Comparison of ENCODE assay signal across 8 mouse cellular contexts in genomic region chr9:65569491-65569971, GRCm38 (mm10). TPM values are rescaled to one million over a fixed set of nuclear protein-coding genes. Genes with fewer than 3 reads are reported as not detected.
DNase-seq lines count a peak whose midpoint lies in the region; ATAC-seq and TF ChIP-seq lines count a peak whose summit lies in the region.
"Had no signal": no experiment of that assay in that cellular context is flagged by ENCODE, and none has a peak within 500 bp of the region (broad histone marks: within the 10 kb centered on the region; RNA-seq: fewer than 3 reads in every experiment).

No protein-coding gene starts in this region.

- TF ChIP-seq EP300 in CH12.LX (IDR thresholded peaks at IDR 0.05; ENCODE audit: low read length): peak; percentile 64

- H3K4me2 ChIP-seq in CH12.LX (ENCODE audit: insufficient read depth, low read depth, poor library complexity, severe bottlenecking): peak overlapping the region; percentile 58; the same call in 1 of the 2 replicates
- no peak overlapping the region for H3K4me2 ChIP-seq in heart, embryonic 13.5 days
- H3K4me2 ChIP-seq: forebrain, embryonic 13.5 days had no signal

- TF ChIP-seq POLR2A in CH12.LX (IDR thresholded peaks at IDR 0.05; ENCODE audit: low read depth, low read length): no peak

- no peaks in the 10 kb centered on the region for H3K27me3 ChIP-seq in CH12.LX (replicated peaks)
- no peaks in the 10 kb centered on the region for H3K27me3 ChIP-seq in heart, embryonic 13.5 days (replicated peaks)
- H3K27me3 ChIP-seq: forebrain, embryonic 13.5 days had no signal

- DNase-seq in CH12.LX (ENCODE audit: extremely low read depth) (peak; percentile 54), adipocyte (ENCODE audit: low spot score) (peak; percentile 72)
- DNase-seq in lung, postnatal 10 days: peak; percentile 86
- DNase-seq in right cerebral cortex, postnatal 25 days: no peak
- DNase-seq in urinary bladder, postnatal 25 days (ENCODE audit: low spot score): no peak

- H3K4me1 ChIP-seq in CH12.LX (ENCODE audit: control insufficient read depth in 1 of 2, insufficient read depth in 2 of 2): peaks cover 26 to 55% of the 10 kb centered on the region in 2 experiments
- peaks cover 14% of the 10 kb centered on the region for H3K4me1 ChIP-seq in heart, embryonic 13.5 days
- H3K4me1 ChIP-seq: forebrain, embryonic 13.5 days had no signal

- H3K9ac ChIP-seq in CH12.LX (ENCODE audit: insufficient read depth, low read depth): 0 out of 2 replicates have a peak overlapping the region, but pooled peaks have one; percentile 2
- H3K9ac ChIP-seq in heart, embryonic 13.5 days: no peak overlapping the region
- H3K9ac ChIP-seq: forebrain, embryonic 13.5 days had no signal

- WGBS in heart, embryonic 13.5 days: 78% methylated on average over 6 of the region's 6 CpGs

- in situ Hi-C loops in CH12.LX (cut with MboI; ENCODE audit: low pct_ligation_motif_present, low pct_unique_long_range_greater_than_20kb, low sequenced_read_pairs): no loop called here

- no peak for TF ChIP-seq RAD21 in CH12.LX (IDR thresholded peaks at IDR 0.05; ENCODE audit: low read depth, low read length)

- no peak for TF ChIP-seq CTCF in CH12.LX (conservative IDR thresholded peaks at IDR 0.05 in 1 of 2, IDR thresholded peaks at IDR 0.05 in 1 of 2; ENCODE audit: low read depth in 2 of 2, low read length in 2 of 2)

- peaks cover 62 to 76% of the 10 kb centered on the region in 2 experiments for H3K36me3 ChIP-seq in CH12.LX (replicated peaks in 1 of 2; ENCODE audit: control insufficient read depth in 1 of 2, insufficient read depth in 1 of 2, low read length in 1 of 2)
- peaks cover 71% of the 10 kb centered on the region for H3K36me3 ChIP-seq in heart, embryonic 13.5 days

- ATAC-seq in heart, embryonic 13.5 days (ENCODE audit: extremely low read depth, insufficient number of reproducible peaks, low FRiP score, low TSS enrichment): no peak
- ATAC-seq in frontal cortex, adult (ENCODE audit: low TSS enrichment): no peak
- ATAC-seq: forebrain, embryonic 13.5 days had no signal

- dilution Hi-C loops in CH12.LX (cut with MboI; ENCODE audit: extremely low pct_ligation_motif_present, extremely low pct_unique_long_range_greater_than_20kb, low sequenced_read_pairs): no loop called here

- H3K4me3 ChIP-seq in CH12.LX (replicated peaks in 1 of 3; ENCODE audit: low read depth in 2 of 3, low read length in 2 of 3, poor library complexity in 1 of 3): no peak overlapping the region
- no peak overlapping the region for H3K4me3 ChIP-seq in heart, embryonic 13.5 days
- H3K4me3 ChIP-seq: forebrain, embryonic 13.5 days had no signal

- no peaks in the 10 kb centered on the region for H3K9me3 ChIP-seq in CH12.LX (replicated peaks; ENCODE audit: low read length)
- H3K9me3 ChIP-seq in heart, embryonic 13.5 days: no peaks in the 10 kb centered on the region
- H3K9me3 ChIP-seq: forebrain, embryonic 13.5 days had no signal

- peak overlapping the region; percentile 63 for H3K27ac ChIP-seq in CH12.LX (ENCODE audit: insufficient read depth, low read depth)
- peak overlapping the region; percentile 10 for H3K27ac ChIP-seq in heart, embryonic 13.5 days (replicated peaks)
- H3K27ac ChIP-seq: forebrain, embryonic 13.5 days had no signal

- H3K79me2 ChIP-seq in CH12.LX (replicated peaks; ENCODE audit: control insufficient read depth, extremely low read depth, insufficient read depth, poor library complexity, severe bottlenecking): peaks cover 20% of the 10 kb centered on the region

TF ChIP-seq in CH12.LX, 34 proteins besides CTCF, POLR2A, EP300 and RAD21:
- no peak; the same call in 1 of the 2 replicates for TF ChIP-seq ETS1 (conservative IDR thresholded peaks at IDR 0.05; ENCODE audit: low read depth, low read length)
- peak; percentile 45; the same call in 1 of the 2 replicates for TF ChIP-seq ZNF384 (IDR thresholded peaks at IDR 0.05; ENCODE audit: low read depth, low read length)
- TF ChIP-seq SIN3A (IDR thresholded peaks at IDR 0.05; ENCODE audit: low read length): no peak
- no peak for TF ChIP-seq MEF2A (IDR thresholded peaks at IDR 0.05; ENCODE audit: borderline replicate concordance, low read depth, low read length)
- peak; percentile 80 for TF ChIP-seq IRF4 (IDR thresholded peaks at IDR 0.05; ENCODE audit: low read depth, low read length)

RNA-seq across cellular contexts. Expression of gene Plekho2, which starts 10.3 kb away (rescaled TPM):
- total RNA-seq in CH12.LX (2012; rRNA removed) (13.9 and 16.8 TPM in 2 replicates), CH12.LX (2014; rRNA removed) (7.2 and 7.9 TPM in 2 replicates)
- 33.8 and 37.1 TPM in 2 replicates for polyA plus RNA-seq in CH12.LX (2012; ENCODE audit: insufficient read length, low read depth)
- 10.7 and 11.9 TPM in 2 replicates for polyA plus RNA-seq in heart, embryonic 13.5 days (2015; fragmentation: Nextera tagmentation; extraction: Ambion mirVana)

RNA-seq across cellular contexts. Expression of gene Pif1, which starts 17.4 kb away (rescaled TPM):
- total RNA-seq in CH12.LX (2012; rRNA removed): 12.2 and 15.7 TPM in 2 replicates
- 11.2 and 13.3 TPM in 2 replicates for total RNA-seq in CH12.LX (2014; rRNA removed)
- polyA plus RNA-seq in CH12.LX (2012; ENCODE audit: insufficient read length, low read depth): 12.3 and 14.5 TPM in 2 replicates
- 10.3 and 11.8 TPM in 2 replicates for polyA plus RNA-seq in heart, embryonic 13.5 days (2015; fragmentation: Nextera tagmentation; extraction: Ambion mirVana)

RNA-seq across cellular contexts. Expression of gene Ankdd1a, which starts 49.5 kb away (rescaled TPM):
- not detected in 2 replicates for total RNA-seq in CH12.LX (2012; rRNA removed)
- not detected in 2 replicates for total RNA-seq in CH12.LX (2014; rRNA removed)
- polyA plus RNA-seq in CH12.LX (2012; ENCODE audit: insufficient read length, low read depth): not detected in 2 replicates
- not detected in 2 replicates for polyA plus RNA-seq in heart, embryonic 13.5 days (2015; fragmentation: Nextera tagmentation; extraction: Ambion mirVana)
- polyA plus RNA-seq: forebrain, embryonic 13.5 days had no signal

RNA-seq across cellular contexts. Expression of gene Rbpms2, which starts 59.9 kb away (rescaled TPM):
- total RNA-seq in CH12.LX (2012; rRNA removed) (0.13 TPM in 1 of 2 replicates, not detected in the other), CH12.LX (2014; rRNA removed) (not detected in 2 replicates)
- 0.34 and 0.95 TPM in 2 replicates for polyA plus RNA-seq in CH12.LX (2012; ENCODE audit: insufficient read length, low read depth)
- 106 and 109 TPM in 2 replicates for polyA plus RNA-seq in heart, embryonic 13.5 days (2015; fragmentation: Nextera tagmentation; extraction: Ambion mirVana)

Comparison
In these comparisons a context has a peak if more than half of its experiments do, and no peak if none do; other contexts are left out.
1. DNase-seq: peak in CH12.LX (single experiment), adipocyte (single experiment) and lung, postnatal 10 days (single experiment); none in right cerebral cortex, postnatal 25 days (single experiment) and urinary bladder, postnatal 25 days (single experiment).